ENCODE assay signal across 29 mouse cellular contexts in genomic region chr11:59971691-59972090, GRCm38 (mm10). TPM values are rescaled to one million over a fixed set of nuclear protein-coding genes. Genes with fewer than 3 reads are reported as not detected.
DNase-seq lines count a peak whose midpoint lies in the region; ATAC-seq and TF ChIP-seq lines count a peak whose summit lies in the region.
"Had no signal": no experiment of that assay in that cellular context is flagged by ENCODE, and none has a peak within 500 bp of the region (broad histone marks: within the 10 kb centered on the region; RNA-seq: fewer than 3 reads in every experiment).

No protein-coding gene starts in this region.

- H3K9me3 ChIP-seq in heart, embryonic 12.5 days (replicated peaks) = no peaks in the 10 kb centered on the region
- H3K9me3 ChIP-seq in heart, postnatal 0 days (replicated peaks; ENCODE audit: control insufficient read depth, low read length) = no peaks in the 10 kb centered on the region
- no peaks in the 10 kb centered on the region for H3K9me3 ChIP-seq in midbrain, embryonic 11.5 days (ENCODE audit: control insufficient read depth, low read length)
- H3K9me3 ChIP-seq in midbrain, postnatal 0 days (ENCODE audit: low read length) = no peaks in the 10 kb centered on the region
- H3K9me3 ChIP-seq: embryonic facial prominence, embryonic 15.5 days; forebrain, embryonic 12.5 days; hindbrain, embryonic 12.5 days; limb, embryonic 10.5 days; limb, embryonic 15.5 days; liver, embryonic 13.5 days; megakaryocyte, embryonic 14.5 days; neural tube, embryonic 13.5 days had no signal

- H3K4me2 ChIP-seq in heart, embryonic 12.5 days = no peak overlapping the region
- no peak overlapping the region for H3K4me2 ChIP-seq in heart, postnatal 0 days (ENCODE audit: low read depth, low read length)
- H3K4me2 ChIP-seq in midbrain, embryonic 11.5 days = no peak overlapping the region
- no peak overlapping the region for H3K4me2 ChIP-seq in midbrain, postnatal 0 days (ENCODE audit: low read depth, low read length, poor library complexity, severe bottlenecking)
- H3K4me2 ChIP-seq: embryonic facial prominence, embryonic 15.5 days; forebrain, embryonic 12.5 days; hindbrain, embryonic 12.5 days; limb, embryonic 15.5 days; liver, embryonic 13.5 days; neural tube, embryonic 13.5 days had no signal

- ATAC-seq in heart, embryonic 12.5 days (ENCODE audit: insufficient number of reproducible peaks, low FRiP score) = peak; percentile 66; the same call in 1 of the 2 replicates
- ATAC-seq in heart, postnatal 0 days (ENCODE audit: insufficient read depth, low read depth) = peak; percentile 72
- no peak for ATAC-seq in midbrain, embryonic 11.5 days (ENCODE audit: low FRiP score)
- no peak for ATAC-seq in midbrain, postnatal 0 days (ENCODE audit: low FRiP score)
- ATAC-seq: CD4-positive, CD25-positive, alpha-beta regulatory T cell, adult 4 months; forebrain, postnatal 0 days had no signal

- 0 out of 2 replicates have a peak overlapping the region, but pooled peaks have one; percentile 17 for H3K9ac ChIP-seq in heart, embryonic 12.5 days
- no peak overlapping the region for H3K9ac ChIP-seq in heart, postnatal 0 days (replicated peaks; ENCODE audit: low read depth, low read length)
- no peak overlapping the region for H3K9ac ChIP-seq in midbrain, embryonic 11.5 days (ENCODE audit: low read length)
- H3K9ac ChIP-seq in midbrain, postnatal 0 days (replicated peaks; ENCODE audit: low read length, poor library complexity, severe bottlenecking) = no peak overlapping the region; the same call in 1 of the 2 replicates
- H3K9ac ChIP-seq: embryonic facial prominence, embryonic 15.5 days; forebrain, embryonic 12.5 days; forebrain, postnatal 0 days; hindbrain, embryonic 12.5 days; limb, embryonic 15.5 days; liver, embryonic 13.5 days; neural tube, embryonic 13.5 days had no signal

- no peak for DNase-seq in heart, adult 11 months
- DNase-seq in heart, postnatal 0 days (ENCODE audit: low spot score) = peak; percentile 34
- DNase-seq in heart, adult 8-10 months (ENCODE audit: low spot score) = no peak
- DNase-seq in midbrain, embryonic 11.5 days (ENCODE audit: low spot score, missing footprints) = peak; percentile 60
- no peak for DNase-seq in midbrain, postnatal 0 days (ENCODE audit: low spot score)
- peak; percentile 55 for DNase-seq in retina, embryonic 14.5 days (ENCODE audit: low spot score)
- no peak for DNase-seq in urinary bladder, postnatal 14 days (ENCODE audit: low spot score)
- DNase-seq: adrenal gland, adult 8-10 months; cerebellum, adult 2 months; cerebellum, postnatal 14 days; forebrain, postnatal 0 days; gastrocnemius, postnatal 10 days; kidney, adult 18-20 months; kidney, postnatal 10 days; layer of hippocampus, adult 9-11 months; liver, embryonic 13.5 days; lung, adult 18-20 months; lung, postnatal 4 days; right cerebral cortex, postnatal 14 days; thymus, postnatal 4 days had no signal

- peaks cover 28% of the 10 kb centered on the region for H3K4me1 ChIP-seq in heart, embryonic 12.5 days (replicated peaks)
- H3K4me1 ChIP-seq in heart, postnatal 0 days (ENCODE audit: control insufficient read depth, insufficient read depth) = peaks cover 4% of the 10 kb centered on the region; the same call in 1 of the 2 replicates
- peaks cover 5% of the 10 kb centered on the region for H3K4me1 ChIP-seq in midbrain, embryonic 11.5 days (ENCODE audit: control insufficient read depth, insufficient read depth, low read length)
- H3K4me1 ChIP-seq in midbrain, postnatal 0 days (ENCODE audit: insufficient read depth, low read length) = no peaks in the 10 kb centered on the region
- H3K4me1 ChIP-seq: limb, embryonic 15.5 days; neural tube, embryonic 13.5 days had no signal

- 35% methylated on average over 2 of the region's 2 CpGs for WGBS in heart, embryonic 12.5 days
- WGBS in heart, postnatal 0 days = 27% methylated on average over 2 of the region's 2 CpGs
- 65% methylated on average over 2 of the region's 2 CpGs for WGBS in midbrain, embryonic 11.5 days
- WGBS in midbrain, postnatal 0 days = 43% methylated on average over 2 of the region's 2 CpGs

- TF ChIP-seq EP300 in heart, postnatal 0 days (IDR thresholded peaks at IDR 0.05; ENCODE audit: low read depth) = no peak

- no peaks in the 10 kb centered on the region for H3K27me3 ChIP-seq in heart, embryonic 12.5 days (replicated peaks)
- no peaks in the 10 kb centered on the region for H3K27me3 ChIP-seq in heart, postnatal 0 days (ENCODE audit: control insufficient read depth, insufficient read depth, low read length)
- no peaks in the 10 kb centered on the region for H3K27me3 ChIP-seq in midbrain, embryonic 11.5 days (ENCODE audit: control insufficient read depth, insufficient read depth, low read length)
- H3K27me3 ChIP-seq in midbrain, postnatal 0 days (ENCODE audit: insufficient read depth, low read length) = no peaks in the 10 kb centered on the region
- H3K27me3 ChIP-seq: limb, embryonic 15.5 days; neural tube, embryonic 13.5 days had no signal

- TF ChIP-seq CTCF in heart, postnatal 0 days (IDR thresholded peaks at IDR 0.05; ENCODE audit: low read depth) = no peak
- no peak for TF ChIP-seq CTCF in midbrain, postnatal 0 days (IDR thresholded peaks at IDR 0.05)

- no peaks in the 10 kb centered on the region for H3K36me3 ChIP-seq in heart, embryonic 12.5 days
- no peaks in the 10 kb centered on the region for H3K36me3 ChIP-seq in heart, postnatal 0 days (replicated peaks; ENCODE audit: control insufficient read depth, insufficient read depth, low read length)
- H3K36me3 ChIP-seq in midbrain, embryonic 11.5 days (ENCODE audit: control insufficient read depth, insufficient read depth, low read length) = no peaks in the 10 kb centered on the region
- H3K36me3 ChIP-seq in midbrain, postnatal 0 days (ENCODE audit: insufficient read depth, low read length) = no peaks in the 10 kb centered on the region
- H3K36me3 ChIP-seq: embryonic facial prominence, embryonic 15.5 days; forebrain, embryonic 12.5 days; hindbrain, embryonic 12.5 days; limb, embryonic 10.5 days; limb, embryonic 15.5 days; liver, embryonic 13.5 days; neural tube, embryonic 13.5 days had no signal

- peak overlapping the region; percentile 78 for H3K27ac ChIP-seq in heart, embryonic 12.5 days (ENCODE audit: poor library complexity, severe bottlenecking)
- no peak overlapping the region for H3K27ac ChIP-seq in heart, postnatal 0 days (ENCODE audit: low read depth)
- no peak overlapping the region for H3K27ac ChIP-seq in midbrain, embryonic 11.5 days (ENCODE audit: low read depth, low read length)
- H3K27ac ChIP-seq in midbrain, postnatal 0 days (ENCODE audit: low read depth, low read length) = no peak overlapping the region
- H3K27ac ChIP-seq: embryonic facial prominence, embryonic 15.5 days; forebrain, embryonic 12.5 days; hindbrain, embryonic 12.5 days; limb, embryonic 15.5 days; liver, embryonic 13.5 days; neural tube, embryonic 13.5 days had no signal

- no peak overlapping the region for H3K4me3 ChIP-seq in heart, embryonic 12.5 days
- H3K4me3 ChIP-seq in heart, postnatal 0 days (ENCODE audit: low read depth, low read length) = no peak overlapping the region
- H3K4me3 ChIP-seq in midbrain, embryonic 11.5 days (ENCODE audit: low read depth, low read length) = no peak overlapping the region
- no peak overlapping the region for H3K4me3 ChIP-seq in midbrain, postnatal 0 days (ENCODE audit: low read depth, low read length)
- H3K4me3 ChIP-seq: embryonic facial prominence, embryonic 15.5 days; forebrain, embryonic 12.5 days; hindbrain, embryonic 12.5 days; limb, embryonic 10.5 days; limb, embryonic 15.5 days; liver, embryonic 13.5 days; megakaryocyte, embryonic 14.5 days; neural tube, embryonic 13.5 days had no signal

RNA-seq across cellular contexts. Expression of gene Rasd1, which starts 6.9 kb away (rescaled TPM):
- 13.5 TPM in 2 replicates for polyA plus RNA-seq in heart, embryonic 12.5 days (2016; fragmentation: Nextera tagmentation; extraction: Ambion mirVana)
- 0.08 and 5.6 TPM in 2 replicates for total RNA-seq in heart, postnatal 0 days (2014; rRNA removed; ENCODE audit: low replicate concordance)
- polyA plus RNA-seq in heart, postnatal 0 days (2015; fragmentation: Nextera tagmentation; extraction: Ambion mirVana) = 10.5 and 12.2 TPM in 2 replicates
- total RNA-seq in heart, adult 8-10 months (2022) = 1 to 10 TPM; 3.8 to 8.3 (median 5.3) TPM
- 0.68 and 0.75 TPM in 2 replicates for polyA plus RNA-seq in midbrain, embryonic 11.5 days (2014; fragmentation: Nextera tagmentation; extraction: Ambion mirVana)
- total RNA-seq in midbrain, postnatal 0 days (2014; rRNA removed) = 0.47 and 1.2 TPM in 2 replicates
- polyA plus RNA-seq in midbrain, postnatal 0 days (2015; fragmentation: Nextera tagmentation; extraction: Ambion mirVana) = 2.6 and 3.6 TPM in 2 replicates

RNA-seq across cellular contexts. Expression of gene Med9, which starts 23.7 kb away (rescaled TPM):
- 46.5 and 48.2 TPM in 2 replicates for polyA plus RNA-seq in heart, embryonic 12.5 days (2016; fragmentation: Nextera tagmentation; extraction: Ambion mirVana)
- 29.4 and 33.0 TPM in 2 replicates for total RNA-seq in heart, postnatal 0 days (2014; rRNA removed; ENCODE audit: low replicate concordance)
- 40.8 and 41.1 TPM in 2 replicates for polyA plus RNA-seq in heart, postnatal 0 days (2015; fragmentation: Nextera tagmentation; extraction: Ambion mirVana)
- total RNA-seq in heart, adult 8-10 months (2022) = 10 to 100 TPM; 24.0 to 33.6 (median 30.4) TPM
- polyA plus RNA-seq in midbrain, embryonic 11.5 days (2014; fragmentation: Nextera tagmentation; extraction: Ambion mirVana) = 43.3 and 49.3 TPM in 2 replicates
- total RNA-seq in midbrain, postnatal 0 days (2014; rRNA removed) = 26.3 and 28.7 TPM in 2 replicates
- 32.0 and 34.8 TPM in 2 replicates for polyA plus RNA-seq in midbrain, postnatal 0 days (2015; fragmentation: Nextera tagmentation; extraction: Ambion mirVana)

Comparison
In these comparisons a context has a peak if more than half of its experiments do, and no peak if none do; other contexts are left out.
1. DNase-seq: peak in heart, postnatal 0 days (single experiment), midbrain, embryonic 11.5 days (single experiment) and retina, embryonic 14.5 days (single experiment); none in heart, adult 11 months (single experiment), heart, adult 8-10 months (single experiment), midbrain, postnatal 0 days (single experiment) and urinary bladder, postnatal 14 days (single experiment).
2. ATAC-seq: peak in heart, embryonic 12.5 days (single experiment) and heart, postnatal 0 days (single experiment); none in midbrain, embryonic 11.5 days (single experiment) and midbrain, postnatal 0 days (single experiment).